Mouse (Mus musculus) adrenal gland, adult 8-10 months (tissue): ENCODE measurements around the gene Ppp4r4. TPM values are rescaled to one million over a fixed set of nuclear protein-coding genes. Genes with fewer than 3 reads are reported as not detected.
"Not testable (repeated sequence)": the region's sequence is repeated elsewhere in the genome, so short reads cannot be mapped to it uniquely, and the experiment has no call there.

Source experiments
- DNase-seq: peaks from one replicate; pipeline ENCODE4 v3.0.0; 2022
- total RNA-seq, 4 experiments: library from RNA; stranded (reverse); gene quantifications; 2 replicates each; pipeline ENCODE4 v1.2.4; 2022

Ppp4r4 gene
- total RNA-seq, 4 experiments from 2014 or later = 4.0 to 11.1 (median 7.3) TPM

DNA sequence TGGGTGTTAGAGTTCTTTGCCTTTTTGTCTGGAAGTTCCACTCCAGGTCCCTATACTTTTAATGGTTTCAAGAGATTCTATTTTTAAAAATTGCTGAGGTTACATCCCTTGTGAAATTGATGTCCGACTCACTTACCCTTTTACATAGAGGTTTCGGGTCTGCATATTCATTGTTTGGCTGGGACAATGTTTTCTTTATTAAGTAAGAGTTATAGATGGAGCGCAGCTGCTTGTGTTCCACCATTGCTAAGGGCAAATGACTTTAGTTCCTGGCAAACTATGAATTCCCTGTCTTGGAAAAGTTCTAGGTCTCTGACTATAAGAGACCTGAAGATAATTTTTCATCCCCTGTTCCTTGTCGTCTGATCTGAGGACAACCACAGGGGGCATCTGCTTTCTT lies 8.3 kb downstream of the Ppp4r4 start:
- no peak for DNase-seq

DNA sequence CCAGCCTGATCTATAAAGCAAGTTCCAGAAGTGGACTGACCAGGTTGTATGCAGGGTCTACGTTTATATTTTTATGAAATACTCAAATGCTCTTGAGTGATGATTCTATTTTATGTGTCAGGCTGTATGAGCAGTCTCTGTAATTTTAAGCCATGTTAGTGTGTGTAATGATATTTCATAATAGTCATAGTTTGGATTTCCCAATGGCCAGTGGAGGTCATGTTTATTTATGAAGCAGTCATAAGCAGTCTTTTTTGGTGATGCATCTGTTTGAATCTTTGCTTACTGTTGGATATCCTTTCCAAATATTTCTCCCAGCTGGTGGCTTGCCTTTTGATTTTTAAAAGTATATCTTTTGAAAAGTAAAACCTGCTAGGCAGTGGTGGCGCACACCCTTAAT lies 11.3 kb downstream of the Ppp4r4 start:
- no peak for DNase-seq

DNA sequence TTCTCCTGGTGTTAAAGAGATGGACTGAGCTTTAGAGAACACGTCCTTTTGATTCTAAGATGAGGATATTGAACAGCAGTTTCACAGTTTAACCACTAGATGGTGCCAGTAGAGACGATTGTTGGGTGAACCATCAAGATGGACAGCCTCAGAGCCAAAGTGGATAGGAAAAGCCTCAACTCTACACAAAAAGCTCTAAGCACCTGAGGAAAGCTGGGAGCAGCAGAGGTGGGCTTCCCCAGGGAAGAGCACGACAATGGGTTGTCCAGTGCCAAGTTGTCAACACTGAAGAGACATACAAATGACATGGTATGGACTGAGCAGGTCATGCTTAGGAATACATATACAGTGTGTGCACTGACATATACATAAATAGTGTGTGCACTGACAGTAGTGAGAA lies 12.1 kb downstream of the Ppp4r4 start:
- no peak for DNase-seq

DNA sequence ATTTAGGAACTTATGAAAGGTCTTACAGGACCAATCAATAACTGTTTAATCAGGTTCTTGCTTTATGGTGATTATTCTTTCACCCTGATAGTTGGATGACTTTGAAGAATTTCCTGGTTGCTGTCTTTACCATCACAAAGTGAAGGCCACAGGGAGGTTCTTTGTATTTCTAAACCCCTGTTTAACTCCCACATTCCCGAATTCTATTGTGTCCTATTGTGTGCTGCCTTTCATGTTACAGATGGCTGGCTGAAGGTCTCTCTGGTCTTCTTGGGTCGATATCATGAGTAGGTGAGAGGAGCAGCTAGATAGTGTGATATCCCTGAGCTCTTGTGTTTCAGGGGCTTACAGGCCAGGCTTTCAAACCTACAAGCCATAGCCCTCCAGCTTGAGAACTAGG lies 15.4 kb downstream of the Ppp4r4 start:
- no peak for DNase-seq

DNA sequence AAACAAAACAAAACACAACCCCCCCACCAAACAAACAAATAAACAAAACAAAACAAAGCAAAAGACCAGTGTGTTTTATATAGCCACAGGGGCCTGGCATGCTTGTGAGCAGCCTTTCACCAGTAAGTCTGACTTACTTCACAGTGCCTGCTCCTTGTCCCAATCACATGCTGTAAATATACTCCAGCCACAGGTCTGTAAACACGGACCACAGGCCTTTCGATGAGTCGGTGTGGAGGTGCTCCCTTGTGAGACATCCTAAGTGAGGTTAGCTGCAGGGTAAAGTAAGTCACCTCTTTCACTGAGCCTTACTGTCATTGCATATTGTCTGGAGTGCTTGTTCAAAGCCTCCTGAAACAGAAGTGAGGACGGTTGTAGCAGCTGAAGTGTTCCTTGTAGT lies 16.4 kb downstream of the Ppp4r4 start:
- DNase-seq = no peak

DNA sequence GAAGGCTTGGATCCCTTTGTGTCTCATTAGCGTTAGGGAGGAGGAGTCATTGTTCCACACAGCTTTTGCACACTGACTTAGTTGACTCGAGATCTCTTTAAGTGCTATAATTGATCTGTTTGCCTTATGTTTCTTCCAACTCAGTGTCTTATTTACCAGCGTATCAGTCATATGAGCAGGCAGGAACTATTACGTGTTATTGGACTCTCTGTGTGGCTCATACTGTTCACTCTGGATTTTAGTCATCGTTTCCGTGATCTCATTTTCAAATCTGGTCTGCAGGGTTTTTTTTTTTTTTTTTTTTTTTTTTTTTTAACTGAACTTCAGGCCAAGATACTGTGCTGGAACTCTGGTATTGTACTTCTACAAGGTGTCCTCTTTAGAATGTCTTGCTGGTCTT lies 18.0 kb downstream of the Ppp4r4 start:
- DNase-seq = no peak

DNA sequence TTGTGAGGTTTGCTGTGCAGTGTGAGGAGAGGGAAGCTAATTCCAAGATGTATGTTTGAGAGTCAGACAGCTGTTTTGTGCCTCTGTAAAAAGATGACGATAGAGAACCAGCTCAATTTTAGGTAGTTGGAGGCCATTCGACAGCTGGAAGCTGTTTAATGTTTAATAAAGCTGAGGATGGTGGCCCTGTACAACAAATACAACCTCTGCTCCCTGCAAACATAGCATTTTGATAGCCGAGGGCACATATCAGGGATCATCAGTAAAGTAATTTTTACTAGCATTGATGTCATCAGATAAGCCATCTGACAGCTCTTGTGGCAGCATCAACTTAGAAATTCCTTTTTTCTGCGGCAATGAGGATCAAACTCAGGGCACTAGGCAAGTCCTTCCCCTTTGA lies 19.3 kb downstream of the Ppp4r4 start:
- DNase-seq = no peak

DNA sequence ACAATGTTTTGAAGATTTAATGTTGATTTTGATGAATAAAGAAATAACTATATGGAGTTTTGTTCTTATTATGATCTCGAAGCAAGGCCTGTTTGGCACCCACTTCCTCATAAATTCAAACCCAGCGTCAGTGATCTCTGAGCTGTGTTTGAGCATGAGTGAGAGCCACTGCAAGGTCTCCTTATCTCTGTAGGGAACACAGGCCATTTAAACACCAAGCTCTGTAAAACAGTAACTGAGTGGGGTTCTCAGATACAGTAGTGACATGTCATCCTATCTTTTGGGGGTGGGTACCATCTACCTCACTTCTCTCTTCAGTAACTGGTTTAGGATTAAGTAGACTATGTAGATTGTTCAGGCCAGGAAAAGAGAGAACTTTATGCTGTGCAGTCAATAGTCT lies 20.4 kb downstream of the Ppp4r4 start:
- no peak for DNase-seq

DNA sequence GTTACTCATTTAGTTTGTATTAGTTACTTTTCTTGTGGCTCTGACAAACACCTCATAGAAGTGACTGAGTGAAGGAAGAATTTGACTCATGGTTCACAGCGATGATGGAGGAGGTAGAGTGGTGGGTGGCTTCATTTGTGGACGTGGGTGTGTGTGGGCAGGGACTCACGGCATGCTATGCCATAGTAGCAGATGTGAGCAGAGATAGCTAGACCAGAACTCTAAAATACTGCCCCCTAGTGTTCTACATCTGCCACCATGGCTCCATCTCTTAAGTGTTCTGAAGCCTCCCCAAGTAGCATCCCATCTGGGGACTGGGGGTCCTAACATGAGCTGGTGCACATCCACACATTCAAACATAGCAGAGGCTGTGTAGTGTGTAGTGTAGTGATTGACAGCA lies 21.4 kb downstream of the Ppp4r4 start:
- no peak for DNase-seq

DNA sequence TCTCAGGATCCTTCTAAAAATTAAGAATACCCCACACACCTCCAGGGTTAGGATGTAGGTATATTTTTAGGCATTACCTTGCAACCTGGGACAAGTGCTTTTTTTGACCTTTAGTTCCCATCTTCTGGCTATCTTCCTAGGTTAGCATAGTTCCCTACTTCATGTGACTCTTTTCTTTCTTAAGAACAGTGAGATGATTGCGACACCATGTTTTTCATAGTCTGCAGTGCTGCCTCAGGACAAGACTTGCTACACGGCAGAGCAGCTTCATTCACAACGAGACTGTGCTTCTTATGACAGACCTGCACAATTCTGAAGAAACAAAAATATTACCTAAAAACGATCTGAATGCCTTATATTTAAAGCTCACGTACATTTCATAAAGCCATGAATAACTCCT lies 24.8 kb downstream of the Ppp4r4 start:
- no peak for DNase-seq

DNA sequence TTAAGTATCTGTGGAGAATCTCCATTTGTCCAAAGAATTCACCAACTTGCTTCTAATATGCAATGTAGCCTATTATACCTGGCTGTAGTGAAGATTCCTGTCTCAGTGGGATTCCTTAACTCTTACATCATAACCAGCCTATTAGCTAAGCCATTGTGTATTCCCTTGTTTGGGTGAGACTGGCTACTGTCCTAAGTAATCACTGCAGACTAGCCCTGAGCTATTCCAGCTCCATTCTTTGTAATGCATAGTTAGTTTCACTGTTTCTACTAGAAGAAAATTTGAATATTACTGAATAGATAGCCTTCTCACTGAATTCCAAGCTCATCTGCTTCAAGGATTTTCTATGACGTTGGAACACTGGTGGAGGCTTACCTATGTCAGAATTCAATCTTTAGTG lies 32.6 kb downstream of the Ppp4r4 start:
- DNase-seq = no peak

DNA sequence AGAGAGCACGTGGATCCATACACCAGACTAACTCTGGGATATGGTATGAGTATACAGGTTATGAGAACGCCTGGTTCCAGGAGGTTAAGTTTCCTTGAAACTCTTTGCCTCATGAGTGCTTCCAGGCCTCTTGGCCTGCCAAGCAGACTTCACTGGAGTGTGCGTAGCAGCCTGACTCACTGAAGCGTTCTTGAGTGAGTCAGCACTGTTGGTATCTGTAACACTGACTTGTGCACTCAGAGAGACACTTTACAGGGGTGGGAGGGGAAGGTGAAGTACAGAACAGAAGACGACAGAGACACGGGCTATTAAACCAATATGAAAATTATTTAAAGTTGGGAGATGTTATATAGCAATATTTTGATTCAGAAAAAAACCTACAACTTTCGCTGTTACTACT lies 33.1 kb downstream of the Ppp4r4 start:
- peak; percentile 45 for DNase-seq

DNA sequence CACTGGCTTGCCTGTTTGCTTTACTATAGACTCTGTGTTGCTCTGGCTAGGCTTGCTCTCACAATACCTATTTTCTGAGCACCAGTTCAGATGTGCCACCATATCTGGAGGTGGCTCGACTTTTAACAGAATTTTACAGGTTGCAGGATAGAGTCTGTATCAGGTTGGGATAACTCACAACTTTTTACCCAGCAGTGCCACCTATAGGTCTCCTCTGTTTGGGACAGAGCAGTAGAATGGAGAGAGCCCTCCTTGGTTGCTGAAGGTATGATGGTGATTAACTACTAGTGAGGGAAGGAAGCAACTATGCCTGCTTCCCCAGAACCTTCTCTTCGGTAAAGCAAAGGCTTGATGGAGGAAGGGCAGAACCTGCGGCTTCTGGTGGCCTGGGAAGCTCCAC lies 35.0 kb downstream of the Ppp4r4 start:
- no peak for DNase-seq

DNA sequence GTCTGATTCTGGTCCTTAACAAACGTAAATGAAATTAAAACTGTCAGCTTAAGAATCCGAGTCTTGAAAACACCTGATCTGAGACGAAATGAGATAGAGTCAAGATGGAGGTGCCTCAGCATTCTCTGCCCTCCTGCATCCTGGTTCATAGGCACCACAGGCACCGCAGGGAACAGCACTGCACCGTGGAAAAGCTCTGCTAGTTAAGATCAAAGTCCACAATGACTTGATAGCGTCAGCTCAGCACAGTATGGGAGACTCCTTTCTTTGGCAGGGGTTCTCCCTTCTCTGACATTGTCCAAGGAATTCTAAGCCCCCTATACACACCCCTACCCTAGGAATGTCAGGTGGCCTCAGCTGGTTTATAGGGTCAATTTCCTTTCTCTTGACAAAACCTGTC lies 37.6 kb downstream of the Ppp4r4 start:
- no peak for DNase-seq

DNA sequence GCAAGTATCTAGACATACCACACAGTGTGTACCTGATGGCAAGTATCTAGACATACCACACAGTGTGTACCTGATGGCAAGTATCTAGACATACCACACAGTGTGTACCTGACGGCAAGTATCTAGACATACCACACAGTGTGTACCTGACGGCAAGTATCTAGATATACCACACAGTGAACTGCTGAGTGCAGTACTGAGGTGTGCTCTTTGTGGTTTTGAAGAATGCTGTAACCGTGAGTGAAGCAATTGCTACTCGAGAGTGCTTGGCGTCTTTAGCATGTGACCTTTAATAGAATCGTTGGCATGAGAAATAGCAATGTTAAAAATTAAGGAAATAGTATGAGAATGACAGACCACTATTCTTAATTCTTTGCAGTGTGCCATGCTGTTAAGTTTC lies 46.1 kb downstream of the Ppp4r4 start:
- not testable (repeated sequence) for DNase-seq

DNA sequence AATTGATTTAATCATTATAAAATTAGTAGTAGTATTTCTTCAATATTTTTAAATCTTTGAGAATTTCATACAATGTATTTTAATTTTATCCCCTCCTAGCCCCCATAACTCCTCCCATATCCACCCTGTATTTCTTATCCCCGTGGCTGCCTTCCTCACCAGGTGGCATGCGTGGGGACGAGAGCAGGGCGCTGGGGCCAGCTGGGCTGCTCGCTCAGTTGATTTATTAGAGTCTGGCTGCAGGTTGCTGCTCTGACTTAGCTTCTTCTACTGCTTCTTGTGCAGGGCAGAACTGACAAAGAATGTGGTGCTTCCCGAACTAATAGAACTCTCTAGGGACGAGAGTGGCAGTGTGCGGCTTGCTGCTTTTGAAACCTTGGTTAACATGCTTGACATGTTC lies 51.7 kb downstream of the Ppp4r4 start:
- DNase-seq = no peak

DNA sequence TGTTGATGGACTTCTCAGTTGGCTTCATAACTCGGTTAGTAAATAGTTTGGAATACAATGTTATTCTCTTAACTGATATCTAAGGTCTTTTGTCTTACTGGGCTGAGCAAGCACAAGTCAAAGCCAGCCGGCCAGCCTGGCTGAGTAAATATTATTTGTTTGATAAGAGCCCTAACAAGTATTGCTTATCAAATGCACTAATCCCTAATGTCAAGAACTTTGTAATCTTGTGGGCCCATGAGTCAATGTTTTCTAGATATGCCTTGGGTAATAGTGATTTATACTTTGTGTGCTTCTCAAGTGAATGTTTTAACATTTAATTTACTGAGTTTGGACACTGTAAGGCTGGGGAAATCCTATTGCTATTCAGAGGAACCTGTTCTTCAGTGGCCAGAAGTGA lies 66.3 kb downstream of the Ppp4r4 start:
- DNase-seq = no peak

DNA sequence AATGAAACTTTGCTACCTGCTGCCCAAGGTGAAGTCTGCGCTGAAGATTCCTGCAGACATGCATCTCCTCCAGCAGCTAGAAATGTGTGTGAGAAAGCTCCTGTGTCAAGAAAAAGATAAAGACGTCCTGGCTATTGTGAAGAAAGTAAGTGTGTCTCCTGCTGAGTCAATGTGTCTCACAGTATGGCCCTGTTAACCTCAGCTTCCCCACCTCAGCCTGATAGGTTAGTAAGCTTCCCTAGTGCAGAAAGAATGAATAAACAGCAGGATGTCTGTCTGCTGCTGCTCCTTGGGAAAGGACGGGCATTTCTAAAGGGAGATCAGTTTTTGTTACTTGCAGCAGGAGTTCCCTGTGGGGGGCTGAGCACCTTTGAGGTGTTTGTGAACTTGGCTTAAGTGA lies 68.3 kb downstream of the Ppp4r4 start:
- no peak for DNase-seq

DNA sequence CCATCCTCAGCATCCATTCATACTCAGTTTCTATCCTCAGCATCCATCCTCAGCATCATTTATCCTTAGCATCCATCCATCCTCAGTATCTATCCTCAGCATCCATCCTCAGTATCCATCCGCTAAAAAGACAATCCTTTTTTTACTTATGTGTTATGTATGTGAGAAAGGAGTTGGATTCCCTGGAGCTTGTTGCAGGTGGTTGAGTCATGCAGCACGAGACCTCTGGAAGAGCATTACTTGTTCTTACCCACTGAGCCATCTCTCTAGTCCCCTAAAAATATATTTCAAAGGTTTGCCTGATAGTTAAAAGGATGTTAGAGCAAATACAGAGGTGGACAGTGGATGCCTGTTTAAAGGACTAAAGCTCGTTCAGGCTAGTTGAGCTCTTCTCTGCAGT lies 69.8 kb downstream of the Ppp4r4 start:
- DNase-seq = no peak

DNA sequence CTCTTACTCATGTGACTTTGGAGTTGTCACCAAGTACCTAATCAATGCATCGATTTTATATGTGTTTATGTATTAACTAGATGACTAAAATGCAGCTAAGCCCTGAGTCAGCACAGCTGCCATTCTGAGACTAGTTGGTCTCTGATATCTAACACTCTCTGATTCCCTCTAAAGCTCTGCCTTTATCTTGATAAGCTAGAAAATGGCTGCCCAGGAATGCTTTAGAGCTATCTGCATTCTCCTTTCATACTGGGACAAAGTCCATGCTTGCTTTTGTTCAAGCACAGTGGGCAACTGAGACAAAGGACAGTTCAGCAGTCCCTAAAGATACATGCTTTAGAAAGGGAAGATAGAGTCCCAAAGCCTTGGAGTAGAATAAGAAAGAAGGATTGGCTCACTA lies 83.1 kb downstream of the Ppp4r4 start:
- DNase-seq = no peak

DNA sequence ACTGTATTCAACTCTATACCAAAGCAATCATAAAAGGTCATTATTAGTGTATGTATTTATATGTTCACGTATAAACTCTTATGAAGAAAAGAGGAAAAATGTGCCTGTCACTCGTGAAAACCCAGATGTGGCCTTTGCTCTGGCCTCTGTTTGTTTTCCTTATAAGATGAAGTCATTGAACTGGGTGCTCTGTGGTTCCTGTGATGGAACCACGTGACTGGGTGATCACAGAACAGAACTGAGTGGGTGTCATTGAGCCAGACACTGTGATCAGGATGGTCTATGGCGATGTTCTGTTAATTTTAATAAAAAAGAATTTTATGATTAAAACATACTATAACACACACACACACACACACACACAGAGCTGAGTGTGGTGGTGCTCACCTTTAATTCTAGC lies 83.7 kb downstream of the Ppp4r4 start:
- no peak for DNase-seq

DNA sequence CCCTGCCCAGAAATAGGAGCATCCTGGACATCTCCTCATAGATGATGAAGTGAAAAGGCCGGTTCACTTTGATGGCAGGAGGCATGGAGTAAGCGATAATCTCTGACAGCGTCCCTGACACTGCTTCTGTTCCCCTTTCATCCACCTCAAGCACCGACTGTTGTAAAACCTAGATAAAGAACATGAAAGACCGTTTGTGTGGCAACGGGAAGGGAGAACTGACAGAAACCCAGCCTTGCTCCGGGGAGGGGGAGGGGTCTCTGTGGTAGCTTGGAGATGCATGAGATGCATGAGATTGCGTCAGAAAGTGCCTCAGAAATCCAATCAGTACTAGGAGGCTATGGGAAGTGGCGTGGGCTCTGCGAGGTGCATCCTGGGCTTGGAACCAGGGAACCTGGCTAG lies 84.8 kb downstream of the Ppp4r4 start:
- no peak for DNase-seq

DNA sequence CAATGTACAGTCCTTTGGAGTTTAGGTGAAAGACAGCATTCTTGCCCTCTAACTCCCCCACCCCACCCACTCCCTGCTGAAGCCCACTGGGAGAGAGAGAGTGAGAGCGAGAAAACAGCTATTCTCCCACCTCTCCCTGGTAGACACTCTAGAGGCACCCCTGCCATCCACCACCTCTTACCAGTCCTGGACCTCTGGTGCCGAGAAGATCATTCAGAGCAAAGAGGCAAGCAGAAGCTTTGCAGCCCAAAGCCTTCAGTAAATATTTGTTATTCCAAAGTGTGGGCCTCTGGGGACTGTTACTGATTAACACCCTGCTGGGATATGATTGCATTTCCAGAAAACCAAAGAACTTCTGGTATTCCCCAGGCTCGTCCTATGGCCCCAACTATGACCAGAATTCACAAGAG lies 99.1 kb downstream of the Ppp4r4 start, which contains the start of gene Serpina10:
TSS of gene Serpina10 (minus strand) at position 242 of the 410 bp plus-strand sequence.
- no peak for DNase-seq

DNA sequence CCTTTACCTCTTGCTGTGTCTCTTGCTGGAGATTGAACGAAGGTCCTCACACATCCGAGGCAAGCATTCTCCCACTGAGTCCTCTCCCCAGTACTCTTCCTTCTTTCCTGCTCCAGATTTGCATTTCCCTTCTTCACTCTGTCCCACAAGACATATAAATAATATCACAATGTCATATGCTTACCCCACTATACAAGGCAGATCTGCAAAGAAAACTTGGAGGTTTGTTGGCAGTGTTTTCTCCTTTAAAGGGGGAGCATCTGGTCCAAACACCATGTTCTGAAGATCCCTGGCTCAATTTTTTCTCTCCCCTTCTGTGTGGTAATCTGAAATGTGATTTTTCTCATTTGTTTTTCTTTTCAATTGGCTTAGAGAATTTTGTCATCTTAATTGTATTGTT lies 102.3 kb downstream of the Ppp4r4 start:
- no peak for DNase-seq

DNA sequence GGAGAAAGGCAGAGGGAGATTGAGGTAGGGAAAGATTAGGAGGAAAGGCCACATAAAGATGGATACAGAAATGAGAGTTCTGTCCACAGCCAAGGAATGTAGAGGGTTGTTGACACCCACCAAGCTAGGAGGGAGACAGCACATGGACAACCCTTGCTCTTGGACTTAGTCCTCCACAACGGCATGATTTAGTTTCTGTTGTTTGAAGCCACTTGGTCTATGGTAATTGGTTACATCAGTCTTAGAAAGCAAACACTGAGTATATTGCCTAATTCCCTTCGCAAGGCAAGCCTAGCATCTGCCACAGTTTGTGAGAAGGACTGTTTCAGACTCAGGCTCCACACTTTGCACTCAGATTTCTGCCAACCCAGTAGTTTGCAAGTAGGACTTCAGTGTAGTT lies 103.8 kb downstream of the Ppp4r4 start:
- DNase-seq = no peak

DNA sequence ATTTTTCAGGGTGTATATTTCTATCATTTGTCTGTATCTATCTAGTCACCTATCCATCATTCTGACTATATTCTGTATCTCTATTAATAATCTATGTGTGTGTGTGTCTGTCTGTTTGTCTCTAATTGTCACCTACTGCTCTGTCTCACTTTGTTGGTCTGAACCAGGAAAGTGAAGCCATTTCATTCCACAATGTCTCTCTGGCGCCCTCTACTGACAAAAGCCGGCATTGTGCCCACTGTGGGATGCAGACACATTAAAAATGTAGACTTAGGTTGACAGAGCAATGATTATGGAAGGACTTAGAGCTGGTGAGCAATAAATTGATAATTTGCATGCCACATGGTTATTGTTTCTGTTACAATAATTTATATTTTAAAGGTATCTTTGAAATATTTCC lies 111.3 kb downstream of the Ppp4r4 start:
- DNase-seq = peak; percentile 61
